Mouse (Mus musculus) T-helper 17 cell (primary cell): ENCODE measurements around the gene Jam2.

Experiments used
- in situ Hi-C, 2 experiments: fragments of 300-600 bp; cut with MboI, MseI; formaldehyde crosslinking; loops; 1 replicate in 1 of 2; 2 replicates in 1 of 2; pipeline ENCODE4 v1.15.1; 2025; ENCODE audit warnings: high pct_unique_total_duplicates in 2 of 2

Gene Jam2

DNA sequence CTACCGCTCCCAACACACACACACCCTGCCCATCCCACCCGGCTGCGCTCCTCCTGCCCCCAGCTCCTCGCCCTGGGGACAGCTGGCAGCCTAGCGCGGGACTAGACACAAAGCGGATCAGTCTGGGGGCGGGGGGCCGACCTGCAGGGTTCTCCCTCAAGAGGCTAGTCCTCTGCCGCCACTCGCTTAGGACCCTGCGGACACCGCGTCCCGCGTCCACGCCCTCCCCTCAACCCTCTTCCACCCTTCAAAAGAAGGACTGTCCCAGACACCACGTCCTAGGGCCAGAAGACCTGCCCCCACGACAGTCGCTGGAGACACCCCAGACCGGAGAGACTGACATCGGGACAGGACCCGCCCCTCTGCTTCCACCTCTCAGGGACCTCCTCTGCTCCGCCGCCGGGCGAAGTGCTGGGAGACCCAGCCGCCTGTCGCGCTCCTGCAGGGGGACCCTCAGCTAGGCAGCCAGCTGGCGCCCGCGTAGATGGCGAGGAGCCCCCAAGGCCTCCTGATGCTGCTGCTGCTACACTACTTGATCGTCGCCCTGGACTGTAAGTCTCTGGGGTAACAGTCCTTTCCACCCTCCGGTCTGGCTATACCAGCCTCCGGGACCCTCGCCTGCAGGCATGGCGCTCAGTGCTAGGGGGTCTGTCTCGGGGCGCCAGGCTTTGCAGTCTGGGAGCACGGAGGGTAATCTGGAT lies at the start of gene Jam2:
Gene Jam2, plus strand, starts transcription at position 121 of the 701 bp plus-strand sequence.
- in situ Hi-C loops = loop anchor here (25.0 kb wide), 2 partner anchors 813 to 1037 kb away; no protein-coding TSS in a partner anchor

DNA sequence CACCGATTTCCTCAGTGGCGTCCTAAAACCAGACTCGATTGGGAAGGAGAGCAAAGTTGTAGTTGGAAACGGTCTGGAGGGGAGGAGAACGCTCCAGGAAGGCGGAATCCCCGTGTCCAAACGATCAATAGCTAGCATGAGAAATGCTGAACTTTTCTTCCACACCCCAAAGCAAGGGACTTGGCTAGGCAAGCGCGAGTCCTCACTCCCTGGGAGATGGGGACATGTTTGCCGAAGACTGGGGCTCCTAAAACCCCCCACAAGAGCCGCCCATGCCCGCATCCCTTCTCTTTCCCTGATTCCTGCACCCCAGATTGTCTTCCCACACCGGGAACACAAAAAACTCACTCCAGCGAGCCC lies 39.1 kb upstream of the Jam2 start:
- in situ Hi-C loops = loop anchor here (5.0 kb wide), 1 partner anchor 98 kb away; the partner anchor contains the start of gene Gabpa (in 2 of the 2)

DNA sequence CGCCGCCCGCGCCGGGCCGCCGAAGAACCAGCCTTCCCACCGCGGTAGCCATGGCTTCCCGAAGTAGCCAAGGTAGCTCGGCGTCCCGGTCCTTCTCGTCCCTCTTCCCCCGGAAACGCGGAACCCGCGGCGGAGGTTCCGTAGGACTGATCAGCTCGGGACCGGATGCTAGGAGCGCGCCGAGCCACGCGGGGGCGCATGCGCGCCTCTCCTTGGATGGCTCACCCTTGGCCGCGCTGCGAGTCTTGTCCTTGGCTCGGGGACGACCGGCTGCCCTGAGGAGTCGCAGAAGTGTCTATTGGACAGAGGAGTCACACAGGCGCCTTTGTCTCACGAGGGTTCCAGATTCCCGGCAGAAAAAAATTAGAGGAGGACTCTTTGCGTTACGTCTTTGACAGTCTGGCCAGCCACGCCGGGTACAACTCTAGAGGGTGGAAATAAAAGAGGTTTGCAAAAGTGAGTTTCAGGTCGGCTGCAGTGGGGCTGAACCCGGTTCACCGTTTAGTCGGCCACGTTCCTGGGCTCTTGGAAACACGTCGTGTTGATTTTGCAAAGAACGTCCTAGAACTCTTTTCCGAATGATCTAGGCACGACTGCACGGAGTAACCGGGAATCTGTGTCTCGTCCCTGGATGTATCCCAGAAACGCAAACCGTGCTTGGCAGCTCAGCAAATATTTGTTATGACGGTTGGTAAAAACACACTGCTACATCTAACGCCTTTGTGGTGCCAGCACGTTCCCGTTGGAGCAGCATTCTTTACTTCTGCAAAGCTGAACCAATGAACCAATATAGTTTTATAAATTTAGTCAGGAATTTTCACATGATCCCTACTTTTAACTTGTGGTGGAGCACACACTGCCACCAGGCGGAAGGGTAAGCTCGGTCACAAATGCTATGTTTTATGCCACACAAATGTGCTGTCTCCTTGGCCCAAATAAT lies 38.5 kb upstream of the Jam2 start, which contains the start of gene Mrpl39:
Gene Mrpl39, minus strand, starts transcription at position 577 of the 940 bp plus-strand sequence.
- in situ Hi-C loops = loop anchor here (5.0 kb wide), 1 partner anchor 97 kb away; the partner anchor contains the start of gene Gabpa (in 2 of the 2)

DNA sequence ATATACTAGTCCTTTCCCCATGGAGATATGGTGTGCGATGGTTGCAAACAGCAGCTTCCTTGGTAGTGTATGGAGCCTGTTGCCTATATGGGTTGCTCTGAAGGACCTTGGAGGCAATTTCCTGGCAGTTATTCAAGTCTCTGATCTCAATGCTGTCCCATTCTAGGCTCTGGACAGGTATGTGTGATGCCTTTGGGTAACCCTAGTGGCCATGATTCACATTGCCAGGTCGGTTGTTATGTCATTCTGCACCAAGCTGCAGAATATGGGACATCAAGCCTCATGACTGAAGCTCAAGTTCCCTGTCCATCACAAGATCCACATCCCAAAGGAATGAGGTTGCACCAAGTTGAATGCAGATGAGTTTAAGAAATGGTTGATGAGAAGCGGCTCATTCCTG lies 36.6 kb upstream of the Jam2 start:
- in situ Hi-C loops = loop anchor here (5.0 kb wide), 1 partner anchor 95 kb away; the partner anchor contains the start of gene Gabpa (in 2 of the 2)

DNA sequence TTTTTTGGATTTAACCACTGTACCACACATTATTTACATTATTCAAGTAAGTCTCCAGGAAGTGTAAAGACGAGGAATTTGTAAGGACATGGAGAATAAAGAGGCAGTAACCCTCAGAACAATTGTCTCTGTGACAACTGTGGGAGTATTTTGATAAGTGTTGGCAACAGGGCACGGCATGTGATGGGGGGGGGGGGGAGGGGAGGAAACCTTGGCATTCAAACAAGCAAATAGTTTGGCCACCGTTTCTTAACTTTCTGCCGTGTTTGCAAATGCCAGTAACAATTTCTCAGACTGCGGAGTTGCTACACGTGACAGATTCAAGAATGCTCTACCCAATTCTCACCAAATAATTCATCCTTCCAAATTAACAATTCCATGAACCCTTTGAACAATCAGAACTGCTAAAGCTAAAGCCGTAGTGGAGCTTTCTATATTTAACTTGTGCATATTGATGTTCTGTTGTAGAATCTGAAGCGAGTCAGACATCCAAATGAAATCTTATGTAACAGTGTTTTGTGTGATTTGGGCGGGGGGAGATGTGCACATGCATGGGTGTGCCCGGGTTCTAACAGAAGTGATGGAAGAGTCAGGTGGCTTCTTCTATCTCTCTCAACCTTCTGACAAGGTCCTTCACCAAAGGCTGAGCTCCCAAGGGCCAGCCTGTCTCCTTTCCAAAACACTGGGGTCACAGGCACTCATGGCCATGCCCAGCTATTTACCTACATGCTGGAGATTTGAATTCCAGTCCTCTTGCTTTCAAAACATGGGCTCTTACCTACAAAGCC lies 29.0 kb upstream of the Jam2 start:
- in situ Hi-C loops = no loop called here

DNA sequence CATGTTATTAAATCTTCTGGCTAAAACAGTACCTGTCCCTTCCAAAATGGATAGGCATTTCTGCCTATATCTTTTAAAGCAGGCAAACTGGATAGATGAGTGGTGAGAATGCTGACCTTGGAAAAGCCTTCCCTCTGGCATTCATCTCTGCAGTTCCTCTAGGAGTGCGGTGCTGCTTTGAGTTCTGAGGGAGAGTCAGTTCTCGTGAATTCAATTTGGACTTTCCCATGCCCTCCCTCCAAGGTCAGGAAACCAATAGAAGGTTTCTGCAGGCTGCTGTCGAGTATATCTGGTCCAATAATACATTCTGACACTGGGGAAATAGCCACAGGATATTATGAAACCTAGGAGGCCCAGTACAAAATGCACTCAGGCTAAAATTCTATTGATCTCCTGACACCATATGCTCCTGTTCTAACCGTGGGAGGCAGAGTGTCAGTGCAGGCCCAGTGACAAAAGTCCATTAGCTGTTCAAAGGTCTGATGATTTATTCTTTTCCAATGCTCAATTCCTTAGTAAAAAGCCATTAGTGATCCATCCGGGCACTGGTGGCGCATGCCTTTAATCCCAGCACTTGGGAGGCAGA lies 28.1 kb upstream of the Jam2 start:
- in situ Hi-C loops = no loop called here

DNA sequence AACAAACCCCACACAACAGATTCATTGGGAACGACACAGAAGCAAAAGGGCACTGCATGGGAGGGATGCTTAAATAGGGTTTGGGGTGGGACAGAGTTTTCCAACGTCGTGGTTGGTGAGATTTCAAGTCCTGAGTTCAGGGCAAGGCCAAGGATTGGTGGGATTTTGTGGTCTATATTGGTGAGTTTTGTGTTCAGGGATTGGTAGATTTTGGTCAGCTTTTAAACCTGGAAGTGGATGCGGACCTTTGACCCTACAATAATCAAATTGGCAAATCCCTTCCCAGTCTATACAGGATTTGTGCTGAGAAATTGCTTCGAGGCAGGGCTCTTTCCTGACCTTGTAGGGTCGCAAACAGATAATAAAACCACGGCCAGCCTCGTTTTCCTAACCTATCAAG lies 6.0 kb upstream of the Jam2 start:
- in situ Hi-C loops = loop anchor here (25.0 kb wide), 2 partner anchors 819 to 1031 kb away; no protein-coding TSS in a partner anchor

DNA sequence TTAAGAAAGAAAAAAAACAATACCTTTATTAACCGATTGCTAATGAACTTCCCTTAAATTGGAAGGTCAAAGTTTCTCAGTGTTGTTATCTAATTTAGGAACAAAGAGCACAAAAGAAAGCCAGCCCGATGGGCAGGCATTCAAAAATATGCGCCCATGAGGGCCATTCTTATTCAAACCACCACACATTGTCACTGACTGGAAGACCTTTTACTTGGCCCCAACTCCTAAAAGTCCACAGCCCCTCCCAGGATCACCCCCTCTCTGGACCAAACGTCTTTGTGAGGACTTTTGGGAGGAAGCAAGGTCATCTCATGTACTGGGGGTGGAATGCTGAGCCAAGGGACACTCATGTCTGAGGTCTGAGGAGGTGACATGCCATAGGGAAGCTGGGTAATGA lies 4.7 kb upstream of the Jam2 start:
- in situ Hi-C loops = loop anchor here (25.0 kb wide), 2 partner anchors 818 to 1032 kb away; no protein-coding TSS in a partner anchor

DNA sequence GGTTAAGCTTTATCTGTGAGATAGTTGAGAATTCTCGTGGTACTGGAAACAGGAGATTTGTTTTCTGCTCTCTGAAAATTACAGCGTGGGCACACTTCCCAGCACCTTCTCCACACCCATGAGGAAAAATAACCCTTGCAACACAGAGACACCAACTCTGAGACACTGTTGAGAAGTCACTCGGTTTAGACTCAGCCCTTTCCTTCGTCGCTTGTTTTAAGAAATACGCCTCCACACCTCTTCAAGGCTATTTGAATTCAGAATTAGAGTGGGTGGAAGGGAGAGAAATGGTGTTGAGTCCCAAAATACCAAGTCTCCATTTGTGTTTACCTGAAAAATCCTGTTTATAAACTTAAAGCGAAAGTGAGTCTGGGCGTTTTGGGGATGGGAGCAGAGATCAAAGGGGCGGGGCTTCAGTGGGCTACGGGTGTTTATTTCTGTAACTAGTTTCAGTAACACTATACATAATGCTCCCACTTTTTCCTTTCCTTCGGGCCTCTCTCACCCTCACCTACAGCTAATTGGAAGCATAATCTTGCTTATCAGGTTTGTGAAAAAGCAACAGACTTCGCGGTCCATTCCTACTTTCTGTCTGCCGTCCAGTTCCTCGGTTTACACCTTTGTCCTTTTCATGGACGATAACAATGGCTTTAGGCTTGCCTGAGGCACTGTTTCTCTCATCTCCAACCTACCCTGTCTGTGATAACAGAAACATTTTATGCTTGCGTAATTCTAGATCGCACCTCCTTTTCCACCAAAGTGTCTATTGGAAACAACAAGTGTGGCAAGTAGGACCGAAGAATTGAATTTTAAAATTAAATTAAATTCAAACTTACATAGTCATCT lies 4.1 kb upstream of the Jam2 start:
- in situ Hi-C loops = loop anchor here (25.0 kb wide), 2 partner anchors 817 to 1033 kb away; no protein-coding TSS in a partner anchor

DNA sequence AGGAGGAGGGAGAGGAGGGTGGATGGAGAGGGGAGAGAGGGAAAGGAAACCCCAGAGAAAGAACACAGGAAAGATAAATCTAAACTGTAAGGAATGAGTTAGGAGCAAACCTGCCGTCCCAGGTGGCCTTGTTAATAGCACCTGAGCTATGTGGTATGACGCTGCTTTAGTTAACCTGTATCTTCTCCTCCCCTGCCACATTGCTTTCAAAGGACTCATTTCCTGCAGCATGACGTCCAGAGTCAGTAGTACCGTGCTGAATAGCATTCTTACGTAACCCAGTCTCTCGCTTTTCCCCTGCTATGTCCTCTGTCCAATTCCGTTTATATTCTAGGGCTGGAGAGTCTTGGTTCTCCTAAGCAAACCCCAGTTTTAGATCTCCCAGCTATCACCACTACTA lies 3.0 kb upstream of the Jam2 start:
- in situ Hi-C loops = loop anchor here (25.0 kb wide), 2 partner anchors 816 to 1034 kb away; no protein-coding TSS in a partner anchor

DNA sequence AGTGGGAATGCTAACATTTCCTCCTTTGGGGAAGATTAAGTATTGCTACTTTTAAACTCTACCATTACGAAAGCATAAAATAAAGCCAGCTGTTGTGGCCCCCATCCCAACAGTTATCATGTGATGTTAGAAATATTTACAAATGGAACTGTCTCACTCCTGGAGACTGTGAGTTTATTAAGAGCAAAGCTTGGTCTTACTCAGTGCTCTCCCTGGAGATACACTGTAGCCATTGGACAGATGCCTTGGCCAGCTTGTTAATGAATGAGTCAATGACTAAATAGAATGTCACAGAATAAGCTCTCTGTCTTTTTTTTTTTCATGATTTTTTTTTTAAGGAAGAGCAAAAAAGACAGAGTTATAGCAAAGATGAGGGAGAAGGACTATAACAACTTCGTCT lies 2.5 kb upstream of the Jam2 start:
- in situ Hi-C loops = loop anchor here (25.0 kb wide), 2 partner anchors 816 to 1034 kb away; no protein-coding TSS in a partner anchor

DNA sequence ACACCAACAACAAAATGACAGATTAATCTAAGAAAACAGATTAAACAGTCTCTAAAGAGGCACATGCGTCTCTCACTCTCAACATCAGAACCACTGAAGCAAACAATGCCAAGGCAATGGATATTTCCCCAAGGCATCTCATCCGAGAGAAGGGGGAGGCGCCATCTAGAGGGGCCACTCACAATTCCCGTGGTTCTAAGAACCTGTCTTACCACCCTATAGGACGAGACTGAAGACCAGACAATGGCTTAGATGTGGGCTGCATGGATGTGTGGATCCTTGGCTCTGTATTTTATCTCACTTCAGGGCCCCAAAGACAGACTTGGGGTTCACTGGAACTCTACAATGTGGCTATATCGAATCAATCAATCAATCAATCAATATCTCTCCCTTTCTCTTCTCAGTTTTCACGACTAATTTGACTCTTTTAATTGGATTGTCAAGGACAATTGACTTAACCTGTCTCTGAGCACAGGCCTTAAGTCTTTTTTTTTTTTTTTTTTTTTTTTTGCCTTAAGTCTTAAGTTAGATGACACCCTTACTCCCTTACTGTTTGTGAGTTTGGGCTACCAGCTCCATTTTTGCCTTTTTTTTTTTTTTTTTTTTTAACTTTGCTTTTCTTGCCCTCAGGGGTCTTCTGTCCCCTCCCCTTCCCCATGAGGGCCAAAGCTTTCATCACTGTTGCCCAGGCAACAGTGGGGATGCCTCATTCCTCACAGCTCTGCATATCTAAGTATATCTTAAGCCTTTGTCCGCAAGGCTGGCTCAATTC lies 1.2 kb upstream of the Jam2 start:
- in situ Hi-C loops = loop anchor here (25.0 kb wide), 2 partner anchors 815 to 1035 kb away; no protein-coding TSS in a partner anchor

DNA sequence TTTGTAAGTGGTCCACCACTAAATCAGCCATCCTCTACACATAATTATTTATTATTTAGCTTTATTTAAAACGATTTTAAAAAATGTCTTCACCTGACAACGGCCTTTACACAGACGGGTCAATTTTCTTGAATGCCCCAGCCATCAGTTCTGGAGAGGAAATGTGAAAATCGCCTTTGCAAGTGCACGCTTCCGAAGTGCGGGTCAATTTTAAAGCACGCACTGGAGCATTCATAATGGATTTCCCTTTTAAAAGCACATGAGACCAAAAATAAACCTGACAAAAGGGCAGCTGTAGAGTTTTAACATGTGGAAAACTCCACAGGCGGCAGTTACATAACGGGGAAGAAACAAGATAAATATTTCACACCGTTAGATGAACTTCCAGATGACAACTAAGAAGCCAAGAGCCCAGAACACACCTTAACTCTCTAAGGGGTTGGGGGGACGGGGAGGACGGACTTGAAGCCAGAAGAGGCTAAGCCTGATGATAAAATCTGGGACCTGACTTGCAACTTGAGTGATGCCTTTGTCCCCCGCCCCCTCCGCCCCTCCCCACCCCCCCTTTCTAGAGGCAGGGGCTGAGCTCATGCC lies 558 bp upstream of the Jam2 start:
- in situ Hi-C loops = loop anchor here (25.0 kb wide), 2 partner anchors 814 to 1036 kb away; no protein-coding TSS in a partner anchor

DNA sequence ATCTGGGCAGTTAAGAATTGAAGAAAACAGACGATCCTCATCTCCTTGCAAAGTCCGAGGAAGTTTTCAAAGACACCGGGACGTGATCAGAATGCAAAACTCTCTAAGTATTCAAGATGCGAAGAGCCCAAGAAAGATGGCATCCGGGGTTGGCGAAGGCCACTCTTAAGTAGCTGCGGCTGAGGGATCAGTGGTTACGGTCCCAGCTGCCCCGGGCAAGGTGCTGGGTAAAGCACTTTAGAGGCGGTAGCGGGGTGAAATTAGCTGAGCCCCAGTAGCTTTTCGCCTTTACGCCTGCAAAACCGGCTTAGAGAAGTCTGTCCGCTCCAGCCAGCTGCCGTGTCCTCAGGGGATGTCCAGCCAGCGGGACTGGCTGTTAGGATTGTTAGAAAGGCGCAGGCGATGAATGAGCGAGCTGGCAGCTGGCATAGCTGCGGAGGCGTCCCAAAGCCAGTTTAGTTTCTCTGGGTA lies 873 bp downstream of the Jam2 start:
- in situ Hi-C loops = loop anchor here (25.0 kb wide), 2 partner anchors 813 to 1037 kb away; no protein-coding TSS in a partner anchor

DNA sequence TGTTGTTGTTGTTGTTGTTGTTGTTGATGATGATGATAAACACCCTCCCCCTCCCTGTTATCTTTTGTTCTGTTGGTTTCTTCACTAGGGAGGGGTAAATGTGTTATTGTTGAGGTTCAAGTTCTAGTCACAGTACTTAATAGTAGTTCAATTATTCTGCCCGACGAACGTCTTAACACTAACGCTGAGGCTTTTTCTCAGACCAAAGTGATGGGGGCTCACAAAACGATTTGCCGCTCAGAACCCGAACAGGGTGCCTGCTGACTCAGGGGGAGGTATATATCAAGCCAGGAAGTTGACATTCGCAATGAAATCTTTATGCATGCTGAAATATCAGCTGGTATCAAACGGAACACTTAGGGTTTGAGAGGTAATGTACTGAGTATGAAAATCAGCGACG lies 1.4 kb downstream of the Jam2 start:
- in situ Hi-C loops = no loop called here

DNA sequence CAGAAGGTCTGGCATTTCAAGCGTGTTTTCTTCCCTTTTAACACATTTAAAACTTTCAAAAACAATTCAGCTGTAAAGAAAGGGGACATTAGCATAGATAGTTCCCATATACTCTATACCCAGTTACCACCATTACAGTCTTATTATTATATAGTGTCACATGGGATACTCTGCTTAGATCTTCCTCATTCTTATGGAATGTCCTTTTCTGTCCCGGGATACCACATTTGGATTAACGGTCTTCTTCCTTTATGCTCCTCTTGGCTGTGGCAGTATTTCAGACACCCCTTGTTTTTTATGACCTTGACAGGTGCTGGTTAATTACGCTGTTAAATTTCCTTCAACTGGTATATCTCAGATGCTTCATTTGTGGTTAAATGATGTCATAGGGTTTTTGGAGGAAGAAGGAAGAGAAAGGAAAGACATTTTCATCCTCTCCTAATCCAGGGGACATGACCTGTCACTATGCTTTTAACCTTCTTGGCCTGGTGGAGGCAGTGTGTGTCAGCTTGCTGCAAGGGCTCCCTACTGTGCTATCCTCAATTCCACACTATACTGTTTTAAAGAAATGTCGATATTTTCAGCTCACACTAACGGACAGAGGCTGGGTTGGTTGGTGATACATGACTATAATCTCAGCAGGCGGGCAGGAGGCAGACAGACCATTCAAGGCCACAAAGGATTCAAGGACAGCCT lies 2.3 kb downstream of the Jam2 start:
- in situ Hi-C loops = no loop called here

DNA sequence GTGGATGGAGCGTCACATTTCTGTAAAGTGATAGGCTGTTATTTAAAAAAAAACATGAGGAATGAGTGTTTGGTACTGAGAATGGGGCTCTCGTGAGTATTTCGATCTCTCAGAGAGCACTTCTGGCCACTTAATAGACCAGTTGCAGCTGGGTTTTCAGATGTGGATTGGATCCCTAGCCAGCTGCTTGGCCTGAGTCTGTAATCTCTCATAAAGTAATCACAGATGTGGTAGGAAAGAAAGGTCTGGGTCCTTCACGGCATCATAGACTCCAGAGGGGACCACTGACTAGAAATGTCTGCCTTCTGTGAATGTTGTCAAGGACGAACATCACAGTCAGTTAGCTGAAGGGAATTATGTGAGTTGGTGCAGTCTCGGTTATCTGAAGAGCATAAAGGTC lies 4.5 kb downstream of the Jam2 start:
- in situ Hi-C loops = no loop called here
